Mouse (Mus musculus) cortical plate, adult 2 months (tissue): ENCODE results near the gene Mroh8.

ENCODE experiments used
- CTCF ChIP-seq: fragments of 200-500 bp; IDR thresholded peaks from 2 replicates; pipeline ENCODE4 v1.5.1; 2011; ENCODE audit warnings: mild to moderate bottlenecking, control low read depth, low read length; ENCODE audit not compliant: insufficient read depth; ENCODE audit errors: extremely low read depth
- POLR2A ChIP-seq: fragments of 200-500 bp; IDR thresholded peaks from 2 replicates; pipeline ENCODE4 v1.6.1; 2011; ENCODE audit warnings: mild to moderate bottlenecking, low read length, control low read depth; ENCODE audit not compliant: insufficient read depth; ENCODE audit errors: extremely low read depth

GRCm38 (mm10) chr2:157314310-157314709 lies 35.0 kb upstream of the Mroh8 start:
- TF ChIP-seq CTCF (no peak), POLR2A (no peak)
